Mouse (Mus musculus): ENCODE measurements at regions not wholly inside any gene's neighbourhood (a gene's known extent, or its start where the extent isn't known, plus 50 kb on each side); places are given as distances from the start of the nearest gene placed in this dataset.

- ATAC-seq (ENCODE audit: low read depth), result no peak
- 40% methylated on average over 4 of the region's 4 CpGs for WGBS
- Histone ChIP-seq H3K36me3 (ENCODE audit: control insufficient read depth, insufficient read depth, low read length) (no peaks in the 10 kb centered on the region), H3K9me3 (ENCODE audit: control insufficient read depth, low read length) (no peaks in the 10 kb centered on the region), H3K9ac (ENCODE audit: low read length) (no peak overlapping the region), H3K27ac (ENCODE audit: low read length) (no peak overlapping the region), H3K4me3 (ENCODE audit: low read length) (no peak overlapping the region), H3K27me3 (ENCODE audit: control insufficient read depth, insufficient read depth, low read depth, low read length) (no peaks in the 10 kb centered on the region), H3K4me1 (replicated peaks; ENCODE audit: control insufficient read depth, insufficient read depth, low read length) (no peaks in the 10 kb centered on the region), H3K4me2 (ENCODE audit: low read depth, low read length) (no peak overlapping the region)
These were observed 63.2 kb upstream of the Slc22a23 start for GRCm38 (mm10) chr13:34408007-34408668.

- Histone ChIP-seq H3K36me3 (ENCODE audit: control insufficient read depth, insufficient read depth, low read length) (no peaks in the 10 kb centered on the region), H3K27ac (ENCODE audit: low read length) (no peak overlapping the region), H3K9ac (ENCODE audit: low read length) (no peak overlapping the region), H3K9me3 (ENCODE audit: control insufficient read depth, low read length) (no peaks in the 10 kb centered on the region), H3K4me3 (ENCODE audit: low read length) (no peak overlapping the region), H3K4me2 (ENCODE audit: low read depth, low read length) (no peak overlapping the region), H3K27me3 (ENCODE audit: control insufficient read depth, insufficient read depth, low read depth, low read length) (no peaks in the 10 kb centered on the region), H3K4me1 (replicated peaks; ENCODE audit: control insufficient read depth, insufficient read depth, low read length) (no peaks in the 10 kb centered on the region)
- no peak for ATAC-seq (ENCODE audit: low read depth)
These were observed 61.3 kb upstream of the Slc22a23 start for GRCm38 (mm10) chr13:34406291-34406690.

DNA sequence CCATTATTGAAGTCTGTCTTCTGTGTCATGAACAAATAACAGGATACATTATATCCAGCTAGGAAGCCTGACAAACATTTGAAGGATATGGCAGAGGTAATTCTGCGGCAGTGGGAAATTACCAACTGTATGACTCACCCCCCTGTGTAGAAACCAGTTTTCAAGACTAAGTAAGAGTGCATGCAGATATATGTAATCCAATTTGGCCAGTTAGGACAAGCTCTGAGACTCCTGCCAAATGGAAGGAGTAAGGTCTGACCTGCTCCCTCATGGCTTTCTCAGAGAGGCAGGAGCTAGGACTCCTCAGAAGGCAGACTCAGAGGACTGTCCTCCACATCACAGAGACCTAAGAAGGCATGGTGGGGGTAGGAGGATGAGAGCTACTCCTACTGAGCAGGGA lies 57.6 kb upstream of the Slc22a23 start:
- peaks cover 10% of the 10 kb centered on the region for H3K4me1 ChIP-seq (replicated peaks; ENCODE audit: control insufficient read depth, insufficient read depth, low read length)
- no peak overlapping the region for H3K4me2 ChIP-seq (ENCODE audit: low read depth, low read length)
- ATAC-seq (ENCODE audit: low read depth), result no peak
- H3K9me3 ChIP-seq (ENCODE audit: control insufficient read depth, low read length), result no peaks in the 10 kb centered on the region
- H3K36me3 ChIP-seq (ENCODE audit: control insufficient read depth, insufficient read depth, low read length), result no peaks in the 10 kb centered on the region
- H3K9ac ChIP-seq (ENCODE audit: low read length), result no peak overlapping the region
- H3K27ac ChIP-seq (ENCODE audit: low read length), result no peak overlapping the region
- 65% methylated on average over 1 of the region's 1 CpGs for WGBS
- no peaks in the 10 kb centered on the region for H3K27me3 ChIP-seq (ENCODE audit: control insufficient read depth, insufficient read depth, low read depth, low read length)
- no peak overlapping the region for H3K4me3 ChIP-seq (ENCODE audit: low read length)

DNA sequence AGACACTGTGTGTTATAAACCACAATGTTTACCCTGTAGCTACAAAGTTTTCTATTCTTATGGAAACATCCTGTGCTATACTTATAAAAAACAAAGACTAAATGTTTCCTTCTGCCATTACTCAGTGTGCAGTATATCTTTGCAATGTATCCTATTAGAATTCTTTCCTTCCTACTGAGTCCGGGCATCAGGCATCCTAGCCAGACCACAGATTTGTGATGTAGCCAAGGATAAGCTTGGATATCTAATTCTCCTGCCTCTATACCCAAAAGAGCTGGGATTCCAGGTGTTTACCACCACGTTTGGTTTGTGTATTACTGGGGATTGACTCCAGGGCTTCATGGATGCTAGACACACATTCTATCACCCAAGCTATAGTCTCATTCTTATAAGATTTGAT lies 56.0 kb upstream of the Slc22a23 start:
- Histone ChIP-seq H3K4me2 (ENCODE audit: low read depth, low read length) (no peak overlapping the region), H3K4me1 (replicated peaks; ENCODE audit: control insufficient read depth, insufficient read depth, low read length) (peaks cover 10% of the 10 kb centered on the region), H3K9me3 (ENCODE audit: control insufficient read depth, low read length) (no peaks in the 10 kb centered on the region), H3K36me3 (ENCODE audit: control insufficient read depth, insufficient read depth, low read length) (no peaks in the 10 kb centered on the region), H3K27me3 (ENCODE audit: control insufficient read depth, insufficient read depth, low read depth, low read length) (no peaks in the 10 kb centered on the region), H3K27ac (ENCODE audit: low read length) (no peak overlapping the region), H3K9ac (ENCODE audit: low read length) (no peak overlapping the region), H3K4me3 (ENCODE audit: low read length) (no peak overlapping the region)
- ATAC-seq (ENCODE audit: low read depth), result no peak
- 69% methylated on average over 2 of the region's 2 CpGs for WGBS

DNA sequence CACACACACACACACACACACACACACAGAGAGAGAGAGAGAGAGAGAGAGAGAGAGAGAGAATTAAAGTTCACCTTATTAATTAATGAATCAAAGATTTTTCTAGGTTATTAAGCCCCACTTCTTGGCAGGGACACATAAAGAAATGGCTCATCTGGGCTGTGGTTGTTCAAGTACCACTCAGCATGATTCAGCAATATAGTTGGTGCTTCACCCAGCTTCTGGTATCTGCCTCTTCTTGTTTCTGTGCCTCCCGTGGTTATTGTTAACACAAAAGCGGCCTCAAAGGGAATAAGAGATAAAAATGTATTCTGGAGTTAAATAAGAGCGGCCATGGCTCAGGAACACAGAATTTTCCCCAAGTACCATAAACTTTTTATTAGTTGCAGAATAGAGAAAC lies 53.9 kb upstream of the Slc22a23 start:
- H3K9ac ChIP-seq (ENCODE audit: low read length), result no peak overlapping the region
- no peaks in the 10 kb centered on the region for H3K9me3 ChIP-seq (ENCODE audit: control insufficient read depth, low read length)
- peaks cover 10% of the 10 kb centered on the region for H3K4me1 ChIP-seq (replicated peaks; ENCODE audit: control insufficient read depth, insufficient read depth, low read length)
- H3K27ac ChIP-seq (ENCODE audit: low read length), result peak overlapping the region; percentile 29; the same call in 1 of the 2 replicates
- no peak overlapping the region for H3K4me3 ChIP-seq (ENCODE audit: low read length)
- 41% methylated on average over 3 of the region's 3 CpGs for WGBS
- no peaks in the 10 kb centered on the region for H3K36me3 ChIP-seq (ENCODE audit: control insufficient read depth, insufficient read depth, low read length)
- H3K4me2 ChIP-seq (ENCODE audit: low read depth, low read length), result no peak overlapping the region
- H3K27me3 ChIP-seq (ENCODE audit: control insufficient read depth, insufficient read depth, low read depth, low read length), result no peaks in the 10 kb centered on the region
- no peak for ATAC-seq (ENCODE audit: low read depth)

GRCm38 (mm10) chr13:34398061-34398787 lies 53.2 kb upstream of the Slc22a23 start:
- no peaks in the 10 kb centered on the region for H3K27me3 ChIP-seq (ENCODE audit: control insufficient read depth, insufficient read depth, low read depth, low read length)
- WGBS, result 26% methylated on average over 10 of the region's 10 CpGs
- peaks cover 10% of the 10 kb centered on the region for H3K4me1 ChIP-seq (replicated peaks; ENCODE audit: control insufficient read depth, insufficient read depth, low read length)
- H3K4me3 ChIP-seq (ENCODE audit: low read length), result no peak overlapping the region
- peak overlapping the region; percentile 89 for H3K27ac ChIP-seq (ENCODE audit: low read length)
- H3K36me3 ChIP-seq (ENCODE audit: control insufficient read depth, insufficient read depth, low read length), result no peaks in the 10 kb centered on the region
- H3K9me3 ChIP-seq (ENCODE audit: control insufficient read depth, low read length), result no peaks in the 10 kb centered on the region
- 0 out of 2 replicates have a peak overlapping the region, but pooled peaks have one; percentile 21 for H3K4me2 ChIP-seq (ENCODE audit: low read depth, low read length)
- H3K9ac ChIP-seq (ENCODE audit: low read length), result no peak overlapping the region
- ATAC-seq (ENCODE audit: low read depth), result peak; percentile 82

DNA sequence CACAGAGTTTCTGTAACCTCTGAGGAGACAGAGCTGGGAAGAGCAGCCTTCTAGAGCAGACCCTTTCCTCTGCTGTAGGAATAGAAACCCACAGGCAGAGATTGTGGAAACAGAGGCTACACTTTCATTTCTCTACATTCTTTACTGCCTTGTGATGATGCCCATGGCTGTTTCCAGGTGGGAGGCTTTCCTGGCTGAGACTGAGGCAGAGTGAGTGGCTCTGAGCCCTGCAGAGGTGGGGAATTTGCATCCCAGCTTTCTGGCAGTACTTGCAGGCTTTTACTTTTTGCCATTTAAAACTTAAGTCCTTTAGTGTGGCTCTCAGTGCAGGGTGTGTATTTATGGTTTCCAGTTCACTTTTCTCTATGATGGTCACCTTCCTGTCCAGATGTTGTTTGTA lies 50.5 kb upstream of the Slc22a23 start:
- Histone ChIP-seq H3K4me1 (replicated peaks; ENCODE audit: control insufficient read depth, insufficient read depth, low read length) (peaks cover 10% of the 10 kb centered on the region), H3K9me3 (ENCODE audit: control insufficient read depth, low read length) (no peaks in the 10 kb centered on the region), H3K27me3 (ENCODE audit: control insufficient read depth, insufficient read depth, low read depth, low read length) (no peaks in the 10 kb centered on the region), H3K36me3 (ENCODE audit: control insufficient read depth, insufficient read depth, low read length) (no peaks in the 10 kb centered on the region), H3K27ac (ENCODE audit: low read length) (no peak overlapping the region), H3K4me2 (ENCODE audit: low read depth, low read length) (no peak overlapping the region), H3K9ac (ENCODE audit: low read length) (no peak overlapping the region), H3K4me3 (ENCODE audit: low read length) (no peak overlapping the region)
- ATAC-seq (ENCODE audit: low read depth), result no peak

GRCm38 (mm10) chr13:34395010-34395409 lies 50.0 kb upstream of the Slc22a23 start:
- Histone ChIP-seq H3K36me3 (ENCODE audit: control insufficient read depth, insufficient read depth, low read length) (no peaks in the 10 kb centered on the region), H3K4me2 (ENCODE audit: low read depth, low read length) (no peak overlapping the region), H3K4me1 (replicated peaks; ENCODE audit: control insufficient read depth, insufficient read depth, low read length) (peaks cover 10% of the 10 kb centered on the region), H3K4me3 (ENCODE audit: low read length) (no peak overlapping the region), H3K9ac (ENCODE audit: low read length) (no peak overlapping the region), H3K27me3 (ENCODE audit: control insufficient read depth, insufficient read depth, low read depth, low read length) (no peaks in the 10 kb centered on the region), H3K9me3 (ENCODE audit: control insufficient read depth, low read length) (no peaks in the 10 kb centered on the region), H3K27ac (ENCODE audit: low read length) (no peak overlapping the region)
- WGBS, result 31% methylated on average over 1 of the region's 1 CpGs
- ATAC-seq (ENCODE audit: low read depth), result no peak

Measured in lung, embryonic 16.5 days (tissue).